Mouse (Mus musculus): ENCODE measurements around the gene Avil.

Avil gene

GRCm38 (mm10) chr10:126980933-126981530, 19.5 kb upstream of the Avil start:
- no peak for DNase-seq (ENCODE audit: low spot score)

- DNase-seq (ENCODE audit: low spot score) = no peak
These were observed 18.8 kb upstream of the Avil start for GRCm38 (mm10) chr10:126981746-126982145.

- no peak for DNase-seq (ENCODE audit: low spot score)
These were observed 17.2 kb upstream of the Avil start for GRCm38 (mm10) chr10:126983193-126983725.

- no peak for DNase-seq (ENCODE audit: low spot score)
These were observed 16.1 kb upstream of the Avil start for GRCm38 (mm10) chr10:126984189-126985004.

- DNase-seq (ENCODE audit: low spot score) = no peak
These were observed 15.4 kb upstream of the Avil start for GRCm38 (mm10) chr10:126985127-126985526.

GRCm38 (mm10) chr10:126985579-126985978, 14.9 kb upstream of the Avil start:
- DNase-seq (ENCODE audit: low spot score) = no peak

- DNase-seq (ENCODE audit: low spot score) = peak; percentile 69
These were observed 14.0 kb upstream of the Avil start for GRCm38 (mm10) chr10:126986541-126986961.

GRCm38 (mm10) chr10:126987183-126988118, 13.1 kb upstream of the Avil start:
- DNase-seq (ENCODE audit: low spot score) = no peak

GRCm38 (mm10) chr10:126988513-126989165, 11.9 kb upstream of the Avil start:
- DNase-seq (ENCODE audit: low spot score) = no peak

- peak; percentile 56 for DNase-seq (ENCODE audit: low spot score)
These were observed 10.0 kb upstream of the Avil start for GRCm38 (mm10) chr10:126990313-126991056.

- no peak for DNase-seq (ENCODE audit: low spot score)
These were observed 8.8 kb upstream of the Avil start for GRCm38 (mm10) chr10:126991676-126992075.

- no peak for DNase-seq (ENCODE audit: low spot score)
These were observed 6.9 kb upstream of the Avil start for GRCm38 (mm10) chr10:126993621-126994020.

GRCm38 (mm10) chr10:126997340-126998113, 3.0 kb upstream of the Avil start:
- DNase-seq (ENCODE audit: low spot score) = no peak

- no peak for DNase-seq (ENCODE audit: low spot score)
These were observed 788 bp downstream of the Avil start for GRCm38 (mm10) chr10:127001297-127001696.

GRCm38 (mm10) chr10:127002056-127002455, 1.5 kb downstream of the Avil start:
- no peak for DNase-seq (ENCODE audit: low spot score)

GRCm38 (mm10) chr10:127002765-127003164, 2.3 kb downstream of the Avil start:
- no peak for DNase-seq (ENCODE audit: low spot score)

- DNase-seq (ENCODE audit: low spot score) = peak; percentile 24
These were observed 2.8 kb downstream of the Avil start for GRCm38 (mm10) chr10:127003334-127003733.

- DNase-seq (ENCODE audit: low spot score) = no peak
These were observed 3.3 kb downstream of the Avil start for GRCm38 (mm10) chr10:127003806-127004205.

- no peak for DNase-seq (ENCODE audit: low spot score)
These were observed 16.0 kb downstream of the Avil start for GRCm38 (mm10) chr10:127016488-127016887.

- no peak for DNase-seq (ENCODE audit: low spot score)
These were observed 16.6 kb downstream of the Avil start for GRCm38 (mm10) chr10:127017071-127017470.
